Mouse (Mus musculus): ENCODE data around the gene Ptgr2. TPM values are rescaled to one million over a fixed set of nuclear protein-coding genes. Genes with fewer than 3 reads are reported as not detected.
"Not testable (repeated sequence)": the region's sequence is repeated elsewhere in the genome, so short reads cannot be mapped to it uniquely, and the experiment has no call there.

Gene Ptgr2
- total RNA-seq (2015; ENCODE audit: low replicate concordance) (8.8 and 19.0 TPM in 2 replicates), total RNA-seq (2017; ENCODE audit: low replicate concordance) (7.5 and 14.4 TPM in 2 replicates)

GRCm38 (mm10) chr12:84284885-84285592 lies at the start of gene Ptgr2:
Gene Ptgr2, plus strand, starts transcription at chr12:84285232.
- ATAC-seq (replicated peaks; ENCODE audit: low FRiP score, poor library complexity, severe bottlenecking), result peak; percentile 95

- ATAC-seq (replicated peaks; ENCODE audit: low FRiP score, poor library complexity, severe bottlenecking), result no peak
Measured at GRCm38 (mm10) chr12:84235577-84235976, 49.5 kb upstream of the Ptgr2 start.

GRCm38 (mm10) chr12:84235981-84236752 lies 48.9 kb upstream of the Ptgr2 start:
- no peak for ATAC-seq (replicated peaks; ENCODE audit: low FRiP score, poor library complexity, severe bottlenecking)

GRCm38 (mm10) chr12:84237036-84237435 lies 48.0 kb upstream of the Ptgr2 start:
- ATAC-seq (replicated peaks; ENCODE audit: low FRiP score, poor library complexity, severe bottlenecking), result not testable (repeated sequence)

GRCm38 (mm10) chr12:84243076-84243770 lies 41.8 kb upstream of the Ptgr2 start:
- ATAC-seq (replicated peaks; ENCODE audit: low FRiP score, poor library complexity, severe bottlenecking), result no peak

- no peak for ATAC-seq (replicated peaks; ENCODE audit: low FRiP score, poor library complexity, severe bottlenecking)
Measured at GRCm38 (mm10) chr12:84245683-84246082, 39.3 kb upstream of the Ptgr2 start.

GRCm38 (mm10) chr12:84249217-84249616 lies 35.8 kb upstream of the Ptgr2 start:
- peak; percentile 91 for ATAC-seq (replicated peaks; ENCODE audit: low FRiP score, poor library complexity, severe bottlenecking)

GRCm38 (mm10) chr12:84252811-84253210 lies 32.2 kb upstream of the Ptgr2 start:
- no peak for ATAC-seq (replicated peaks; ENCODE audit: low FRiP score, poor library complexity, severe bottlenecking)

GRCm38 (mm10) chr12:84254886-84255285 lies 30.1 kb upstream of the Ptgr2 start:
- no peak for ATAC-seq (replicated peaks; ENCODE audit: low FRiP score, poor library complexity, severe bottlenecking)

GRCm38 (mm10) chr12:84260363-84260762 lies 24.7 kb upstream of the Ptgr2 start:
- no peak for ATAC-seq (replicated peaks; ENCODE audit: low FRiP score, poor library complexity, severe bottlenecking)

- 0 out of 2 replicates have a peak, but pooled peaks have one; percentile 22 for ATAC-seq (replicated peaks; ENCODE audit: low FRiP score, poor library complexity, severe bottlenecking)
Measured at GRCm38 (mm10) chr12:84267264-84267663, 17.8 kb upstream of the Ptgr2 start.

- no peak for ATAC-seq (replicated peaks; ENCODE audit: low FRiP score, poor library complexity, severe bottlenecking)
Measured at GRCm38 (mm10) chr12:84273366-84273765, 11.7 kb upstream of the Ptgr2 start.

- no peak for ATAC-seq (replicated peaks; ENCODE audit: low FRiP score, poor library complexity, severe bottlenecking)
Measured at GRCm38 (mm10) chr12:84275288-84275687, 9.7 kb upstream of the Ptgr2 start.

- 0 out of 2 replicates have a peak, but pooled peaks have one; percentile 49 for ATAC-seq (replicated peaks; ENCODE audit: low FRiP score, poor library complexity, severe bottlenecking)
Measured at GRCm38 (mm10) chr12:84276288-84276687, 8.7 kb upstream of the Ptgr2 start.

GRCm38 (mm10) chr12:84276799-84277198 lies 8.2 kb upstream of the Ptgr2 start:
- ATAC-seq (replicated peaks; ENCODE audit: low FRiP score, poor library complexity, severe bottlenecking), result no peak

GRCm38 (mm10) chr12:84277832-84278231 lies 7.2 kb upstream of the Ptgr2 start:
- no peak for ATAC-seq (replicated peaks; ENCODE audit: low FRiP score, poor library complexity, severe bottlenecking)

- no peak for ATAC-seq (replicated peaks; ENCODE audit: low FRiP score, poor library complexity, severe bottlenecking)
Measured at GRCm38 (mm10) chr12:84278901-84279300, 6.1 kb upstream of the Ptgr2 start.

GRCm38 (mm10) chr12:84284391-84284790 lies 641 bp upstream of the Ptgr2 start:
- no peak for ATAC-seq (replicated peaks; ENCODE audit: low FRiP score, poor library complexity, severe bottlenecking)

- ATAC-seq (replicated peaks; ENCODE audit: low FRiP score, poor library complexity, severe bottlenecking), result peak; percentile 39; the same call in 1 of the 2 replicates
Measured at GRCm38 (mm10) chr12:84285593-84285968, 549 bp downstream of the Ptgr2 start.

- ATAC-seq (replicated peaks; ENCODE audit: low FRiP score, poor library complexity, severe bottlenecking), result peak; percentile 54
Measured at GRCm38 (mm10) chr12:84288461-84288860, 3.4 kb downstream of the Ptgr2 start.
